Mouse (Mus musculus) kidney, embryonic 16.5 days (tissue): ENCODE data around the gene Anxa10. TPM values are rescaled to one million over a fixed set of nuclear protein-coding genes. Genes with fewer than 3 reads are reported as not detected.

Source experiments
- ATAC-seq: fragments of 200-750 bp; cut with Nextera tagmentation; 2 replicates; pipeline ENCODE4 v1.8.0; 2017; ENCODE audit warnings: moderate TSS enrichment; ENCODE audit not compliant: low FRiP score, low TSS enrichment
- H3K27ac ChIP-seq: fragments of 300-500 bp; sonication (generic); 2 replicates; pipeline ENCODE4 v1.5.1; 2014; ENCODE audit warnings: low read length
- H3K27me3 ChIP-seq: fragments of 300-500 bp; sonication (generic); 2 replicates; pipeline ENCODE4 v1.6.1; 2014; ENCODE audit warnings: low read length, control low read depth, mixed read lengths; ENCODE audit not compliant: insufficient read depth
- H3K36me3 ChIP-seq: fragments of 300-500 bp; sonication (generic); 2 replicates; pipeline ENCODE4 v1.6.1; 2014; ENCODE audit warnings: low read length, control low read depth, mixed read lengths; ENCODE audit not compliant: insufficient read depth
- H3K4me1 ChIP-seq: fragments of 300-500 bp; sonication (generic); 2 replicates; pipeline ENCODE4 v1.6.1; 2014; ENCODE audit warnings: low read length, control low read depth, mixed read lengths; ENCODE audit not compliant: insufficient read depth
- H3K4me2 ChIP-seq: fragments of 300-500 bp; sonication (generic); replicated peaks from 2 replicates; pipeline ENCODE4 v1.6.1; 2014; ENCODE audit warnings: low read depth, low read length
- H3K4me3 ChIP-seq: fragments of 300-500 bp; sonication (generic); 2 replicates; pipeline ENCODE4 v1.5.1; 2014; ENCODE audit warnings: mild to moderate bottlenecking, low read length
- H3K9ac ChIP-seq: fragments of 300-500 bp; sonication (generic); replicated peaks from 2 replicates; pipeline ENCODE4 v1.6.1; 2014; ENCODE audit warnings: low read length
- H3K9me3 ChIP-seq: fragments of 300-500 bp; sonication (generic); 2 replicates; pipeline ENCODE4 v1.6.1; 2016; ENCODE audit warnings: low read length, control low read depth
- WGBS: fragments of 180-500 bp; shearing (Covaris S2); extraction: QIAGEN DNeasy Blood & Tissue Kit; methylation state at CpG from one replicate; pipeline ENCODE4 v1.1.7; 2014; 5-methylcytosine and 5-hydroxymethylcytosine counted together
- polyA plus RNA-seq: library from polyadenylated mRNA; unstranded; fragments of >200 nt; fragmentation: Nextera tagmentation; extraction: Ambion mirVana; gene quantifications from 2 replicates; pipeline ENCODE4 v1.2.1, GENCODE M21; 2015

The Anxa10 gene
- polyA plus RNA-seq, result 0.23 TPM in 1 of 2 replicates, not detected in the other

DNA sequence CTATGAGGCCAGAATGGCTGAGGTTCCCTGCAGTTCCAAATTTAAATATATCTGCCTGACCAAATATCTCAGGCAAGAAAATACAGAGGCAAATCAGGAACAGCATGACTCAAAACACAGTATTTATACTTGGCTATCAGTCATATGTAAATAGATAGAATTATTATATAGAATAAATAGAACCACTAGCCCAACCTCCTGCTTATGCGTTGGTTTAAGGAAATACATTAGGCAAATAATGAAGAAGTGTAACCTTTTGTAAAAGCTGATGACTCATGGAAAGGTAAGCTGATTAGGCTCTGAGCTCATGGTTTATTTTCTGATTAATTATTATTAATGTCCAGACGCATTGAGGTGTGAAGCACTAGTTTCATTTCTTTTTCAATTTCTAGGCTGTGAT, at the start of gene Anxa10:
TSS of gene Anxa10 (minus strand) at position 53 of the 400 bp plus-strand sequence.
- H3K9me3 ChIP-seq, result no peaks in the 10 kb centered on the region
- ATAC-seq, result no peak
- no peaks in the 10 kb centered on the region for H3K4me1 ChIP-seq
- no peak within 1 kb of the TSS for H3K9ac ChIP-seq
- no peaks in the 10 kb centered on the region for H3K36me3 ChIP-seq
- 95% methylated on average over 2 of the region's 2 CpGs for WGBS
- no peak within 1 kb of the TSS for H3K4me2 ChIP-seq
- no peak within 1 kb of the TSS for H3K4me3 ChIP-seq
- H3K27ac ChIP-seq, result no peak within 1 kb of the TSS
- no peaks in the 10 kb centered on the region for H3K27me3 ChIP-seq

DNA sequence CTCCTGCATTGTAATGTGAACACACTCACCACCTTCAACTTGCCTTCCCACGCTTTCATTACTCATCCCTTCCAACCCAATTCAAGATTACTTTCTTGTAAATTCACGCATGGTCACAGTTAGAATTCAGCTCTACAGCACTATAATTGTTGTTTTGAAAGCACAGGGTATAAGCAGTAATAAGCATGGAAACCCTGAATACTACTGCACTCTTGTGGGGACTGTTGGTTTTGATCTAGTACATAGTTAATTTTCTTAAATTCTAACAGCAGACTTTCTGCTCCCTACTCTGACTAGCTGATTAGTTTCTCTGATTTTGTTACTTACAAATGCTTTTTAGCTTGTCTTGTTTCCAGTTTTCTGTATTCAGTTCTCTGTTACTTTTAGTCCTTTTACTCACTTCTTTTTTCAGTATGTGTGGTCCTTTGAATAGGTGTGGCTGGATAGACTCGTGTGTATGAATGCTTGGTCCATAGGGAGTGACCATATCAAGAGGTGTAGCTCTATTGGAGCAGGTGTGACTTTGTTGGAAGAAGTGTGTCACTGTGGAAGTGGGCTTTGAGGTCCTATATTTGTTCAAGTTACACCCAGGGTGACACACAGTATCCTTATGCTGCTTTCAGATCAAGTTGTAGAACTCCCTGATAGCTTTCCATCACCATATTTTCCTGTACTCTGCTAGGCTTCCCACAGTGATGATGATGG, 9.9 kb upstream of the Anxa10 start:
- no peak overlapping the region for H3K4me3 ChIP-seq
- no peaks in the 10 kb centered on the region for H3K27me3 ChIP-seq
- no peak overlapping the region for H3K27ac ChIP-seq
- H3K4me2 ChIP-seq, result no peak overlapping the region
- H3K9me3 ChIP-seq, result no peaks in the 10 kb centered on the region
- 85% methylated on average over 3 of the region's 3 CpGs for WGBS
- no peak for ATAC-seq
- H3K4me1 ChIP-seq, result no peaks in the 10 kb centered on the region
- H3K36me3 ChIP-seq, result no peaks in the 10 kb centered on the region
- no peak overlapping the region for H3K9ac ChIP-seq

GRCm38 (mm10) chr8:62097213-62097612, 25.7 kb downstream of the Anxa10 start:
- no peaks in the 10 kb centered on the region for H3K27me3 ChIP-seq
- no peak overlapping the region for H3K4me2 ChIP-seq
- no peak overlapping the region for H3K27ac ChIP-seq
- H3K4me1 ChIP-seq, result no peaks in the 10 kb centered on the region
- ATAC-seq, result no peak
- 89% methylated on average over 2 of the region's 2 CpGs for WGBS
- no peaks in the 10 kb centered on the region for H3K9me3 ChIP-seq
- no peak overlapping the region for H3K9ac ChIP-seq
- no peak overlapping the region for H3K4me3 ChIP-seq
- no peaks in the 10 kb centered on the region for H3K36me3 ChIP-seq

DNA sequence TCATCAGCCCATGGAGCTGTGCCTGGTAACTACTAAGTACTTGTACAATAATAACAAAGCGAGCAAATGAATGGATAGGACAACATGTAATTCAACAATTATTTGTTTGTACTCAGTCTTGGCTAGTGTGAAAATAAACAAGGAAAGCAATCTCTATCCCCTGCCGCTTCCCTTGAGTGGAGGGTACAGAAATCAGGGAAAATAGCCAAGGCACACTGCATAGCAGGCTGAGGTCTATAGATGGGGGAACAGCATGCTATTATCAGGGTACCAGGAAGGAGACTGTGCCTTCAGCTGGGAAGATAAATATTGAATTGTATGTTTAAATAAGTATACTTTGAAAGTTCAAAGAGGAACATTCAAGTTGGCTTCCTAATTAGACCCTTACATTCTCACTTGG, 41.1 kb downstream of the Anxa10 start:
- Histone ChIP-seq H3K9ac (no peak overlapping the region), H3K27ac (no peak overlapping the region), H3K4me2 (no peak overlapping the region), H3K9me3 (no peaks in the 10 kb centered on the region), H3K27me3 (no peaks in the 10 kb centered on the region), H3K4me1 (no peaks in the 10 kb centered on the region), H3K4me3 (no peak overlapping the region), H3K36me3 (no peaks in the 10 kb centered on the region)
- ATAC-seq, result no peak
- WGBS, result 85% methylated on average over 2 of the region's 2 CpGs

DNA sequence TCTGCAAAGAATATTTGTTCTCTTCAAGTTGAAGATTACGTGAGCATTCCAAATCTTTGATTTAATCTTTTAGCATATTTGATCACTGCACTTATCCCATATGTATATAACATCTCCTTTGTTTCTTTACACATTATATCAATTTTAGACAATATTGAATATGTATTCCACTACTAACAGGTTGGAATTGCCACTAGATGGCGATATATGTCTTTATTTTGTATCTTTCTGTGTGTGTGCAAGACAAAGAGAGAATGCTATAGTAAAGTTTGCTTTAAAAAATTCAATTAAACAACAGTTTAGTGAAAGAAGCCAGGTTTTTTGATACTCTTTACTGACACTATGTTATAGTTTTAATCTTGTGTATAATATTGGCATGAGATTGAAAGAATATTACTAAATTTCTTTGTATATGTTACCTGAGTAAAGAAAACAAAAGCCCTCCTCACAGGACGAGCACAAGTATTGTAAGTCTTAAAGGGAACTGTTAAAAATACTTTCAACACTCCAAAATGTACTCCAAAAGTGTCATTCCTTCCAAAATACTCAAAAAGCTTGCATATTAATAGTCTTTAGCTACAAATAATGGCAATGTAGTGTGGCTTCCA, 42.7 kb downstream of the Anxa10 start:
- WGBS, result 47% methylated on average over 3 of the region's 3 CpGs
- Histone ChIP-seq H3K4me3 (no peak overlapping the region), H3K27ac (no peak overlapping the region), H3K27me3 (no peaks in the 10 kb centered on the region), H3K9me3 (no peaks in the 10 kb centered on the region), H3K36me3 (no peaks in the 10 kb centered on the region), H3K4me1 (no peaks in the 10 kb centered on the region), H3K9ac (no peak overlapping the region), H3K4me2 (no peak overlapping the region)
- ATAC-seq, result peak; percentile 57; the same call in 1 of the 2 replicates

- no peak; the same call in 1 of the 2 replicates for ATAC-seq
- no peaks in the 10 kb centered on the region for H3K9me3 ChIP-seq
- H3K4me1 ChIP-seq, result no peaks in the 10 kb centered on the region
- no peaks in the 10 kb centered on the region for H3K36me3 ChIP-seq
- no peak overlapping the region for H3K4me3 ChIP-seq
- no peak overlapping the region for H3K27ac ChIP-seq
- H3K4me2 ChIP-seq, result no peak overlapping the region
- no peak overlapping the region for H3K9ac ChIP-seq
- H3K27me3 ChIP-seq, result no peaks in the 10 kb centered on the region
These were observed 54.6 kb downstream of the Anxa10 start for GRCm38 (mm10) chr8:62068305-62068704.

- Histone ChIP-seq H3K9me3 (no peaks in the 10 kb centered on the region), H3K27me3 (no peaks in the 10 kb centered on the region), H3K4me1 (no peaks in the 10 kb centered on the region), H3K36me3 (no peaks in the 10 kb centered on the region), H3K9ac (no peak overlapping the region), H3K4me3 (no peak overlapping the region), H3K27ac (no peak overlapping the region), H3K4me2 (no peak overlapping the region)
- ATAC-seq, result no peak
These were observed 62.6 kb downstream of the Anxa10 start for GRCm38 (mm10) chr8:62060357-62060756.

DNA sequence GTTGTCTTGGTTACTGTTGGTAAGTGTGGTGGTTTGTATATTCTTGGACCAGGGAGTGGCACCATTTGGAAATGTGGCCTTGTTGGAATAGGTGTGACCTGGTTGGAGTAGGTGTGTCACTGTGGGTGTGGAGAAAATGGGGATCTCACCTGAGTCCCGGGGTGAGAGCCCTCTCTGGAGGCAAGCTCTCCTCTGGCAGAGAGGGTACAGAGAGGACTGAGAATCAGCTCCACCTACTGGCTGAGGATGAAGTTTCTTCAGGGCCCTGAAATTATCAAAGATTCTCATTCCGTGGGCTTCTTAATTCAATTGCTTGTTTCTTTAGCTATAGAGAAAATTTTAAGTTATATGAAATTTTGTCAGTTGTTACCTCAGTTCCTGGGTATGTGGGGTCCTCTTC, 76.1 kb downstream of the Anxa10 start:
- Histone ChIP-seq H3K9me3 (0 out of 2 replicates have a peak, but pooled peaks cover 2% of the 10 kb centered on the region), H3K4me1 (no peaks in the 10 kb centered on the region), H3K4me3 (no peak overlapping the region), H3K27ac (no peak overlapping the region), H3K36me3 (no peaks in the 10 kb centered on the region), H3K9ac (no peak overlapping the region), H3K27me3 (no peaks in the 10 kb centered on the region), H3K4me2 (no peak overlapping the region)
- 41% methylated on average over 2 of the region's 2 CpGs for WGBS
- ATAC-seq, result no peak

DNA sequence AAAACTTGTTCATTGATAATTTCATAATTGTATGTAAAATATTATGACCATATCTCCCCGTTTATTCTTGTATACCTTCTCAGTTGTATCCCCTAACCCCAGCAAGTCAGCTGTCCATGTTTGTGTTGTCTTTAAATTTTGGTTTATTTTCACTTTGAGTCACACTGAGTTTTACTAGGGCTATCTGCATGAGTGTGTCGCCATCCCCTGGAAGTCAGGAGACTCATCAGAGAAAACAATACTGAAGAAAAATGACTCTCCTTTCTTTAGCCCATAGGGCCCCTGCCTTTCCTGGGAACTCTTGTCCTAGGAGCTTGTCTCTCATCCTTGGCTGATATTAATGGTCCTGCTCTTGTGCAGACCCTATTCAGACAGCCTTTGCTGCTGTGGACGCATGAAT, 88.6 kb downstream of the Anxa10 start:
- H3K36me3 ChIP-seq, result no peaks in the 10 kb centered on the region
- no peak overlapping the region for H3K9ac ChIP-seq
- WGBS, result 59% methylated on average over 3 of the region's 3 CpGs
- H3K9me3 ChIP-seq, result no peaks in the 10 kb centered on the region
- H3K4me1 ChIP-seq, result no peaks in the 10 kb centered on the region
- no peak for ATAC-seq
- no peak overlapping the region for H3K4me2 ChIP-seq
- H3K27ac ChIP-seq, result no peak overlapping the region
- no peaks in the 10 kb centered on the region for H3K27me3 ChIP-seq
- no peak overlapping the region for H3K4me3 ChIP-seq

DNA sequence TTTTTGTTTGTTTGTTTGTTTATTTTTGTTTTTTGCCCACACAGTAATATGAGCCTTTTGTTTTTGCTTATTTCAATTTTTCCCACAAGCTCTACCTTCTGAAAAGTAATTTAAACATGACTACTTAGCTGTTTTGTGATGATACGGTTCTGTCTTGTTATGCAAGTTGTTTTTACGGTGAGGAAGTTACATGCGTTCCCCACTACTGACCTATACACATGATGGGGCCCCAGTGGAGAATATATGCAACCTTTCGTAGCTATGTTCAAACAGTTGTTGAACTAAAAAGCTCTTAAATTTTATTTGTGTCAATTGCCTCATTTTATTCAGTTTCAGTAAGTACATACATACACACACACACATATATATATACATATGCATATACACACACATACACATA, 108.4 kb downstream of the Anxa10 start:
- no peak overlapping the region for H3K4me2 ChIP-seq
- 89% methylated on average over 4 of the region's 4 CpGs for WGBS
- H3K4me1 ChIP-seq, result no peaks in the 10 kb centered on the region
- H3K27me3 ChIP-seq, result no peaks in the 10 kb centered on the region
- H3K36me3 ChIP-seq, result no peaks in the 10 kb centered on the region
- no peaks in the 10 kb centered on the region; the same call in 1 of the 2 replicates for H3K9me3 ChIP-seq
- no peak overlapping the region for H3K4me3 ChIP-seq
- H3K27ac ChIP-seq, result no peak overlapping the region
- no peak overlapping the region for H3K9ac ChIP-seq
- no peak for ATAC-seq
